Mouse (Mus musculus) stomach, postnatal 0 days (tissue): Measurements from ENCODE around the gene Csrp1.

Experiments used
- CTCF ChIP-seq: IDR thresholded peaks from 2 replicates; pipeline ENCODE4 v1.5.1; 2016; ENCODE audit warnings: antibody characterized with exemption, low read depth, mild to moderate bottlenecking, moderate library complexity
- EP300 ChIP-seq: optimal IDR thresholded peaks from 2 replicates; pipeline ENCODE3; 2016; ENCODE audit warnings: antibody characterized with exemption

- TF ChIP-seq EP300: no peak
- TF ChIP-seq CTCF: peak; percentile 86
Observed at GRCm38 (mm10) chr1:135719486-135719885, 375 bp upstream of the Csrp1 start.
